In the genomic region with DNA sequence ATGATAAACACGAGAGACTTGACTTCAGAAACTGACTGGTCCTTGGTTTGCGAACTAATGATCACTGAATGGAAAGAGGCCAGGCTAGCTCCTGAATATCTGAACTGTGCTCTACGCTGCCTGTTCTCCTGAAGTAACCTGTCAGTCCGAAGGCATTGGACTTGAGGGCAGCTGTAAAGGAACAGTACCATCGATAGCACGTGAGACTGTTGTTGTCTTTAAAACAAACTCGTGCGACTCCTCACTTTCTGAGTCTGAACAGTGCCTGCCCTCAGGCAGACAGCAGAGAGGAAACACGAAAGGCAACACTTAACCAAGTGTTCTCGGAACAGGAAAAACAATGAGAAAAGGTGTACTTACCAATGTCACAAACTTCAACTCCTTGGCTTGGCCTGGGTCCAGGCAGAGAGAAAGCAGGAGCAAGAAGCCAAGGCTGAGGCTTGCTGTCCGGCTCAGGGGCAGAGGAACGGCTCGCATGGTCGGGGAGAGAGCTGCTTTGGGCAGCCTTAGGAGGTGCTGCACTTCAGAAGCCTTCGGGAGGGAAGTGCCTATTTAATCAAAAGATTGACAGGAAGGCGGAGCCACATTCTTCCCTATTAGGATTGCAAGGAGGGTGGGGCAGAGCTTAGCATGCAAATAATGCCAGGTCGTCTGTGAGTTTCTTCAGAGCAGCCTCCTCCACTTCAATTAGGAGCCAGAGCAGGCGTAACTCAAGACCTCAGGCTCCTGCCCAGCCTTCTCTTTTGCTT, we compare ENCODE assay signal across 8 mouse cellular contexts. TPM values are rescaled to one million over a fixed set of nuclear protein-coding genes. Genes with fewer than 3 reads are reported as not detected.
DNase-seq lines count a peak whose midpoint lies in the region; ATAC-seq and TF ChIP-seq lines count a peak whose summit lies in the region.

A gene (minus strand): TSS at position 566 of the 749 bp plus-strand sequence.

- no peaks in the 10 kb centered on the region for H3K36me3 ChIP-seq in heart, embryonic 15.5 days
- no peaks in the 10 kb centered on the region for H3K36me3 ChIP-seq in kidney, postnatal 0 days (ENCODE audit: insufficient read depth, low read length)

- H3K4me3 ChIP-seq in heart, embryonic 15.5 days, result peak within 1 kb of the TSS; percentile 37
- H3K4me3 ChIP-seq in kidney, postnatal 0 days (replicated peaks; ENCODE audit: low read depth, low read length), result peak within 1 kb of the TSS; percentile 8; the same call in 1 of the 2 replicates

- H3K4me2 ChIP-seq in heart, embryonic 15.5 days, result peak within 1 kb of the TSS; percentile 63
- peak within 1 kb of the TSS; percentile 50 for H3K4me2 ChIP-seq in kidney, postnatal 0 days (ENCODE audit: low read length)

- no peak for ATAC-seq in heart, embryonic 15.5 days (replicated peaks; ENCODE audit: insufficient number of reproducible peaks, insufficient read depth, low FRiP score, low read depth)
- ATAC-seq in kidney, postnatal 0 days (replicated peaks; ENCODE audit: low FRiP score, low read depth), result peak; percentile 59

- DNase-seq in MEL-GATA-1-ER (ENCODE audit: extremely low read depth, low read depth), result peak; percentile 92
- peak; percentile 71 for DNase-seq in c-Kit-positive CD71-negative TER-119-negative erythroid progenitor cells, embryonic 14.5 days (ENCODE audit: low read depth)
- peak; percentile 84 for DNase-seq in kidney, postnatal 0 days (ENCODE audit: low spot score)
- DNase-seq in lung, postnatal 4 days, result peak; percentile 47 to 61
- DNase-seq in skeletal muscle tissue, adult 2 months (ENCODE audit: low read depth, low spot score), result peak; percentile 13
- DNase-seq in frontal cortex, postnatal 25 days (ENCODE audit: low spot score in 2 of 2), result no peak
- DNase-seq in layer of hippocampus, adult 9-10 months (ENCODE audit: low spot score), result no peak

- H3K27me3 ChIP-seq in heart, embryonic 15.5 days, result no peaks in the 10 kb centered on the region
- H3K27me3 ChIP-seq in kidney, postnatal 0 days (ENCODE audit: insufficient read depth, low read length), result no peaks in the 10 kb centered on the region

- WGBS in heart, embryonic 15.5 days, result 18% methylated on average over 18 of the region's 18 CpGs
- 16% methylated on average over 18 of the region's 18 CpGs for WGBS in kidney, postnatal 0 days

- no peaks in the 10 kb centered on the region for H3K9me3 ChIP-seq in heart, embryonic 15.5 days (replicated peaks)
- H3K9me3 ChIP-seq in kidney, postnatal 0 days (replicated peaks; ENCODE audit: low read length), result no peaks in the 10 kb centered on the region

- H3K27ac ChIP-seq in heart, embryonic 15.5 days, result no peak within 1 kb of the TSS
- no peak within 1 kb of the TSS for H3K27ac ChIP-seq in kidney, postnatal 0 days

- TF ChIP-seq CTCF in kidney, postnatal 0 days (IDR thresholded peaks at IDR 0.05; ENCODE audit: low read depth), result peak; percentile 2; the same call in 1 of the 2 replicates

- H3K9ac ChIP-seq in heart, embryonic 15.5 days, result peak within 1 kb of the TSS; percentile 29; the same call in 1 of the 2 replicates
- peak within 1 kb of the TSS; percentile 23; the same call in 1 of the 2 replicates for H3K9ac ChIP-seq in kidney, postnatal 0 days (ENCODE audit: low read depth, low read length)

- H3K4me1 ChIP-seq in heart, embryonic 15.5 days (replicated peaks), result 0 out of 2 replicates have a peak, but pooled peaks cover 3% of the 10 kb centered on the region
- no peaks in the 10 kb centered on the region for H3K4me1 ChIP-seq in kidney, postnatal 0 days (replicated peaks; ENCODE audit: insufficient read depth, low read length)

RNA-seq across cellular contexts. Expression of the gene that starts here (rescaled TPM):
- polyA plus RNA-seq in heart, embryonic 15.5 days (2015; fragmentation: Nextera tagmentation; extraction: Ambion mirVana), result 0.10 and 1.1 TPM in 2 replicates
- 1.5 and 2.0 TPM in 2 replicates for polyA plus RNA-seq in kidney, postnatal 0 days (2015; fragmentation: Nextera tagmentation; extraction: Ambion mirVana)

Comparison
In these comparisons a context has a peak if more than half of its experiments do, and no peak if none do; other contexts are left out.
1. DNase-seq: peak in MEL-GATA-1-ER (single experiment), c-Kit-positive CD71-negative TER-119-negative erythroid progenitor cells, embryonic 14.5 days (single experiment), kidney, postnatal 0 days (single experiment), lung, postnatal 4 days (2 of 2) and skeletal muscle tissue, adult 2 months (single experiment); none in frontal cortex, postnatal 25 days (0 of 2) and layer of hippocampus, adult 9-10 months (single experiment).